Mouse (Mus musculus) CH12.LX (cell line): ENCODE measurements around the gene Cxxc4. TPM values are rescaled to one million over a fixed set of nuclear protein-coding genes. Genes with fewer than 3 reads are reported as not detected.
"Not testable (repeated sequence)": the region's sequence is repeated elsewhere in the genome, so short reads cannot be mapped to it uniquely, and the experiment has no call there.

Source experiments
- DNase-seq: peaks from one replicate; pipeline ENCODE4 v3.0.0-alpha.2; 2013; ENCODE audit errors: extremely low read depth
- H3K27ac ChIP-seq: 2 replicates; pipeline ENCODE4 v1.5.1; 2012; ENCODE audit warnings: low read depth, mild to moderate bottlenecking, control low read depth, moderate library complexity; ENCODE audit not compliant: insufficient read depth
- H3K27me3 ChIP-seq: replicated peaks from 2 replicates; pipeline ENCODE3; 2012; ENCODE audit warnings: inconsistent platforms
- H3K36me3 ChIP-seq, 2 experiments: replicated peaks in 1 of 2; 2 replicates each; pipeline versions ENCODE3 to v1.6.1; 2012; ENCODE audit warnings: inconsistent platforms in 1 of 2, low read length in 1 of 2, mild to moderate bottlenecking in 1 of 2, mixed read lengths in 1 of 2, moderate library complexity in 1 of 2; ENCODE audit not compliant: control insufficient read depth in 1 of 2, insufficient read depth in 1 of 2
- H3K4me1 ChIP-seq, 2 experiments: 2 replicates each; pipeline ENCODE4 v1.6.1; 2012; ENCODE audit warnings: inconsistent platforms in 1 of 2, moderate library complexity in 1 of 2; ENCODE audit not compliant: insufficient read depth in 2 of 2, control insufficient read depth in 1 of 2
- H3K4me2 ChIP-seq: 2 replicates; pipeline ENCODE4 v1.6.1; 2012; ENCODE audit warnings: low read depth, mild to moderate bottlenecking, control low read depth; ENCODE audit not compliant: poor library complexity, insufficient read depth, severe bottlenecking
- H3K4me3 ChIP-seq, 3 experiments: fragments of 150-350 bp in 1 of 3; sonication (generic) in 1 of 3; replicated peaks in 1 of 3; 2 replicates each; pipeline versions ENCODE3 to v1.5.1; 2011 to 2012; ENCODE audit warnings: low read depth in 2 of 3, low read length in 2 of 3, mild to moderate bottlenecking in 2 of 3, moderate library complexity in 2 of 3, control low read depth in 1 of 3, improper control_type of control experiment in 1 of 3, inconsistent platforms in 1 of 3, mixed read lengths in 1 of 3; ENCODE audit not compliant: poor library complexity in 1 of 3
- H3K79me2 ChIP-seq: replicated peaks from 2 replicates; pipeline ENCODE4 v1.6.1; 2012; ENCODE audit warnings: mild to moderate bottlenecking, moderate library complexity; ENCODE audit not compliant: control insufficient read depth, poor library complexity, insufficient read depth, severe bottlenecking; ENCODE audit errors: extremely low read depth
- H3K9ac ChIP-seq: 2 replicates; pipeline ENCODE4 v1.6.1; 2012; ENCODE audit warnings: low read depth, mild to moderate bottlenecking, control low read depth, moderate library complexity; ENCODE audit not compliant: insufficient read depth
- H3K9me3 ChIP-seq: replicated peaks from 2 replicates; pipeline ENCODE3; 2012; ENCODE audit warnings: low read length, inconsistent platforms, mixed read lengths
- CHD2 ChIP-seq: IDR thresholded peaks from 2 replicates; pipeline ENCODE4 v1.6.1; 2011; ENCODE audit warnings: low read length, improper control_type of control experiment
- CTCF ChIP-seq, 2 experiments: IDR thresholded peaks in 1 of 2; conservative IDR thresholded peaks in 1 of 2; 2 replicates each; pipeline ENCODE4 v1.5.1; 2011 to 2012; ENCODE audit warnings: low read depth in 2 of 2, low read length in 2 of 2, improper control_type of control experiment in 1 of 2, inconsistent platforms in 1 of 2, mild to moderate bottlenecking in 1 of 2, moderate library complexity in 1 of 2
- EP300 ChIP-seq: IDR thresholded peaks from 2 replicates; pipeline ENCODE4 v1.6.1; 2011; ENCODE audit warnings: low read length, improper control_type of control experiment
- ETS1 ChIP-seq: conservative IDR thresholded peaks from 2 replicates; pipeline ENCODE4 v1.6.1; 2012; ENCODE audit warnings: low read depth, mild to moderate bottlenecking, inconsistent platforms, low read length, improper control_type of control experiment, moderate library complexity
- HCFC1 ChIP-seq: IDR thresholded peaks from 2 replicates; pipeline ENCODE4 v1.6.1; 2012; ENCODE audit warnings: low read depth, mild to moderate bottlenecking, inconsistent platforms, low read length, improper control_type of control experiment
- JUN ChIP-seq: IDR thresholded peaks from 2 replicates; pipeline ENCODE4 v1.6.1; 2011; ENCODE audit warnings: low read depth, mild to moderate bottlenecking, low read length, improper control_type of control experiment, moderate library complexity; ENCODE audit not compliant: insufficient read depth
- KAT2A ChIP-seq: IDR thresholded peaks from 2 replicates; pipeline ENCODE4 v1.6.1; 2012; ENCODE audit warnings: low read length, improper control_type of control experiment, inconsistent platforms; ENCODE audit not compliant: insufficient replicate concordance
- MAFK ChIP-seq: IDR thresholded peaks from 2 replicates; pipeline ENCODE4 v1.6.1; 2011; ENCODE audit warnings: low read length, improper control_type of control experiment; ENCODE audit not compliant: insufficient replicate concordance
- MAX ChIP-seq: IDR thresholded peaks from 2 replicates; pipeline ENCODE4 v1.6.1; 2011; ENCODE audit warnings: low read length, improper control_type of control experiment
- MYC ChIP-seq: IDR thresholded peaks from 2 replicates; pipeline ENCODE4 v1.6.1; 2011; ENCODE audit warnings: low read depth, mild to moderate bottlenecking, improper control_type of control experiment, low read length
- NELFE ChIP-seq: IDR thresholded peaks from 2 replicates; pipeline ENCODE4 v1.6.1; 2011; ENCODE audit warnings: low read depth, low read length, improper control_type of control experiment
- TBP ChIP-seq: conservative IDR thresholded peaks from 2 replicates; pipeline ENCODE4 v1.6.1; 2011; ENCODE audit warnings: low read depth, low read length, improper control_type of control experiment
- TCF12 ChIP-seq: IDR thresholded peaks from 2 replicates; pipeline ENCODE4 v1.6.1; 2014; ENCODE audit warnings: low read depth, mild to moderate bottlenecking, inconsistent platforms, low read length, improper control_type of control experiment
- UBTF ChIP-seq: IDR thresholded peaks from 2 replicates; pipeline ENCODE4 v1.6.1; 2012; ENCODE audit warnings: low read depth, mild to moderate bottlenecking, inconsistent platforms, low read length, improper control_type of control experiment, moderate library complexity
- ZMIZ1 ChIP-seq: IDR thresholded peaks from 2 replicates; pipeline ENCODE4 v1.6.1; 2012; ENCODE audit warnings: low read depth, mild to moderate bottlenecking, inconsistent platforms, low read length, improper control_type of control experiment
- dilution Hi-C: fragments of 300-500 bp; cut with MboI; formaldehyde crosslinking; loops from 2 replicates; pipeline ENCODE4 v1.14.3; 2020; ENCODE audit warnings: low sequenced_read_pairs; ENCODE audit not compliant: extremely low pct_unique_long_range_greater_than_20kb, extremely low pct_ligation_motif_present
- in situ Hi-C: fragments of 300-500 bp; cut with MboI; formaldehyde crosslinking; loops from 3 replicates; pipeline ENCODE4 v1.14.3; 2019; ENCODE audit warnings: low sequenced_read_pairs, low pct_ligation_motif_present, low pct_unique_long_range_greater_than_20kb, mixed read lengths
- polyA plus RNA-seq: library from polyadenylated mRNA; unstranded; fragments of >175 nt; gene quantifications from 2 replicates; pipeline ENCODE4 v1.2.1, GENCODE M21; 2012; ENCODE audit warnings: low read depth; ENCODE audit not compliant: insufficient read length
- total RNA-seq, 2 experiments: library from RNA; depleted of rRNA; stranded (reverse); fragments of 300-350 nt in 1 of 2; fragments of >200 nt in 1 of 2; gene quantifications; 2 replicates each; pipeline ENCODE4 v1.2.3; 2012 to 2014

Gene Cxxc4
- total and polyA plus RNA-seq, 3 experiments, result 0.12 to 0.19 TPM; not detected in 1

- no peaks in the 10 kb centered on the region for H3K9me3 ChIP-seq
- in situ Hi-C loops (no loop called here), dilution Hi-C loops (no loop called here)
- no peak for DNase-seq
- no peak overlapping the region for H3K27ac ChIP-seq
- no peaks in the 10 kb centered on the region for H3K27me3 ChIP-seq
- H3K4me3 ChIP-seq, result no peak overlapping the region
- no peak overlapping the region for H3K4me2 ChIP-seq
- H3K79me2 ChIP-seq, result no peaks in the 10 kb centered on the region
- no peak overlapping the region for H3K9ac ChIP-seq
- H3K4me1 ChIP-seq, result no peaks in the 10 kb centered on the region
- no peaks in the 10 kb centered on the region for H3K36me3 ChIP-seq
- TF ChIP-seq UBTF, result no peak
- no peak for TF ChIP-seq EP300
- TF ChIP-seq MAX, result 0 out of 2 replicates have a peak, but pooled peaks have one; percentile 14
These were observed 36.4 kb upstream of the Cxxc4 start for GRCm38 (mm10) chr3:134199892-134200291.

DNA sequence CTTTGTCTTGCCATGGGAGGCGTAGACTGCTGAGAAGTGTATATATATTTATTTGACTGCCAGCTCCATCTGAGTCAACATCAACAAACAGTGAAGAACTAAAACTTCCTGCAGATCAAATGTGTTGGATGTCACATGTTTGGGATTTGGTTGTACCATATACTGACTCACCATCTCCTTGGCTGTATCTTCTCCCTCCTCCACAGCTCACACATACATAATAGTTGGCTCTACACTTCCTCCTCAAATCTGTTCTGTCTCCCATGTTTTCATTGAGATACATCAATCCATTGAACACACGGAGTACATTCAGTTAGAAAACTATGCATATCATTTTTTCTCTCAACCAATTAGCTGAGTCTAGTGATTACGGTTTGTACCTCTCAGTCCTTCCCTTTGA, 29.7 kb upstream of the Cxxc4 start:
- Histone ChIP-seq H3K9me3 (no peaks in the 10 kb centered on the region), H3K4me1 (peaks cover 2 to 7% of the 10 kb centered on the region in 2 experiments; a peak in 3 of 4 replicates), H3K27me3 (no peaks in the 10 kb centered on the region), H3K27ac (no peak overlapping the region), H3K79me2 (no peaks in the 10 kb centered on the region)
- DNase-seq, result no peak
- in situ Hi-C loops, result no loop called here
- no peak for TF ChIP-seq TCF12
- TF ChIP-seq JUN, result no peak
- TF ChIP-seq ZMIZ1, result no peak
- TF ChIP-seq ETS1, result no peak
- TF ChIP-seq MYC, result no peak
- TF ChIP-seq CHD2, result no peak
- no peak for TF ChIP-seq HCFC1
- TF ChIP-seq KAT2A, result no peak
- TF ChIP-seq CTCF (conservative IDR thresholded peaks at IDR 0.05 in 1 of 2, IDR thresholded peaks at IDR 0.05 in 1 of 2; ENCODE audit: low read depth in 2 of 2, low read length in 2 of 2), result no peak
- TF ChIP-seq NELFE, result no peak
- TF ChIP-seq TBP, result no peak
- TF ChIP-seq, all 38 proteins: peak for 0
- dilution Hi-C loops, result no loop called here
- Histone ChIP-seq H3K4me2 (peak overlapping the region; percentile 38; the same call in 1 of the 2 replicates), H3K36me3 (no peaks in the 10 kb centered on the region), H3K4me3 (no peak overlapping the region), H3K9ac (no peak overlapping the region)

DNA sequence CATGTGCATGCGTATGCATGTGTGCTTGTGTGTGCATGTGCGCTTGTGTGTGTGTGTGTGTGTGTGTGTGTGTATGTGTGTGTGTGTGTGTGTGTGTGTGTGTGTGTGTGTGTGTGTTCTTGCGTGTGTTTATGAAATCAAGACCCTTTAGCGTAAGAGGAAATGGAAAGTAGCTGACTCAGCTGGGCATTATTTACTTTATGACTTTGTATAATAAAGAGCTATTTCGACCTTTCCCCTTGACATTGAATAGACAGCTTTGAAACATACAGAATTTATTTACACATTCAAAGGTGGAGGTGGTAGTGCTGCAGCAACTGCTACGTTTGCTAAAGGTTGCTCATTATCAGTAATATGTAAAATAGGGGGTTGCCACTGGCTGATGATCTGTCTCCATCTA, 25.3 kb upstream of the Cxxc4 start:
- Histone ChIP-seq H3K9me3 (no peaks in the 10 kb centered on the region), H3K27me3 (no peaks in the 10 kb centered on the region), H3K4me2 (peak overlapping the region; percentile 62), H3K4me3 (peak overlapping the region in 1 of 3 experiments; percentile 27), H3K79me2 (no peaks in the 10 kb centered on the region), H3K4me1 (peaks cover 2 to 8% of the 10 kb centered on the region in 2 experiments; a peak in 3 of 4 replicates), H3K27ac (no peak overlapping the region), H3K36me3 (no peaks in the 10 kb centered on the region), H3K9ac (no peak overlapping the region)
- dilution Hi-C loops (no loop called here), in situ Hi-C loops (no loop called here)
- no peak for DNase-seq
- TF ChIP-seq MAFK, result peak; percentile 94
- no peak for TF ChIP-seq NELFE

DNA sequence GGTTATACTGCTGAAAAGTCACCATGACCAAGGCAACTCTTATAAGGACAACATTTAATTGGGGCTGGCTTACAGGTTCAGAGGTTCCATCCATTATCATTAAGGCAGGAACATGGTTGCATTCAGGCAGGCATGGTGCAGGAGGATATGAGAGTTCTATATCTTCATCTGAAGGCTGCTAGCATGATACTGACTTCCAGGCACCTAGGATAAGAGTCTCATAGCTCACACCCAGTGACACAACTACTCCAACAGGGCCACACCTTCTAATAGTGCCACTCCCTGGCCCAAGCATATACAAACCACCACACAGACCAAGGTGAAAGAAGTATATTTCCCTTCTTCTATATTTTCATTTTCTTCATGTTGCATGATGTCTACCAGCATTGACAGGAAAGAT, 16.4 kb upstream of the Cxxc4 start:
- H3K36me3 ChIP-seq, H3K27me3 ChIP-seq, H3K9me3 ChIP-seq, DNase-seq, H3K27ac ChIP-seq, H3K4me2 ChIP-seq, H3K4me1 ChIP-seq, H3K9ac ChIP-seq, H3K4me3 ChIP-seq, dilution Hi-C loops, H3K79me2 ChIP-seq, in situ Hi-C loops: not testable (repeated sequence)
